Mouse (Mus musculus) embryonic facial prominence, embryonic 14.5 days (tissue): ENCODE data around the gene Adgra1. TPM values are rescaled to one million over a fixed set of nuclear protein-coding genes. Genes with fewer than 3 reads are reported as not detected.
A peak's percentile ranks its signal among the peaks of the same experiment; 100 is the strongest.

Experiments
- ATAC-seq: fragments of 200-750 bp; cut with Nextera tagmentation; 2 replicates; pipeline ENCODE4 v1.8.0; 2017; ENCODE audit warnings: low read depth, moderate number of reproducible peaks, moderate TSS enrichment
- DNase-seq: peaks from one replicate; pipeline ENCODE4 v3.0.0-alpha.2; 2015; ENCODE audit warnings: low spot score
- H3K27ac ChIP-seq: fragments of 300-500 bp; sonication (generic); replicated peaks from 2 replicates; pipeline ENCODE4 v1.5.1; 2014; ENCODE audit warnings: low read depth, mild to moderate bottlenecking, low read length, moderate library complexity
- H3K27me3 ChIP-seq: fragments of 300-500 bp; sonication (generic); replicated peaks from 2 replicates; pipeline ENCODE4 v1.6.1; 2014; ENCODE audit warnings: low read length; ENCODE audit not compliant: control insufficient read depth, insufficient read depth
- H3K36me3 ChIP-seq: fragments of 300-500 bp; sonication (generic); 2 replicates; pipeline ENCODE4 v1.6.1; 2014; ENCODE audit warnings: low read length, mixed read lengths; ENCODE audit not compliant: control insufficient read depth, insufficient read depth
- H3K4me1 ChIP-seq: fragments of 300-500 bp; sonication (generic); 2 replicates; pipeline ENCODE4 v1.6.1; 2014; ENCODE audit warnings: antibody characterized with exemption, low read length; ENCODE audit not compliant: control insufficient read depth, insufficient read depth
- H3K4me2 ChIP-seq: fragments of 300-500 bp; sonication (generic); 2 replicates; pipeline ENCODE4 v1.6.1; 2014; ENCODE audit warnings: low read depth, mild to moderate bottlenecking, low read length, moderate library complexity, mixed read lengths
- H3K4me3 ChIP-seq: fragments of 300-500 bp; sonication (generic); 2 replicates; pipeline ENCODE4 v1.5.1; 2014; ENCODE audit warnings: low read depth, mild to moderate bottlenecking, low read length
- H3K9ac ChIP-seq: fragments of 300-500 bp; sonication (generic); 2 replicates; pipeline ENCODE4 v1.6.1; 2014; ENCODE audit warnings: low read depth, mild to moderate bottlenecking, low read length, moderate library complexity, mixed read lengths
- H3K9me3 ChIP-seq: fragments of 300-500 bp; sonication (generic); 2 replicates; pipeline ENCODE4 v1.6.1; 2016; ENCODE audit warnings: low read length; ENCODE audit not compliant: control insufficient read depth
- WGBS: fragments of 180-500 bp; shearing (Covaris S2); extraction: QIAGEN DNeasy Blood & Tissue Kit; methylation state at CpG from one replicate; pipeline ENCODE4 v1.1.7; 2014; 5-methylcytosine and 5-hydroxymethylcytosine counted together
- polyA plus RNA-seq: library from polyadenylated mRNA; unstranded; fragments of >200 nt; fragmentation: Nextera tagmentation; extraction: Ambion mirVana; gene quantifications from 2 replicates; pipeline ENCODE4 v1.2.1, GENCODE M21; 2014

Gene Adgra1
- polyA plus RNA-seq, 1 experiment from 2014 or later = 0.81 TPM

DNA sequence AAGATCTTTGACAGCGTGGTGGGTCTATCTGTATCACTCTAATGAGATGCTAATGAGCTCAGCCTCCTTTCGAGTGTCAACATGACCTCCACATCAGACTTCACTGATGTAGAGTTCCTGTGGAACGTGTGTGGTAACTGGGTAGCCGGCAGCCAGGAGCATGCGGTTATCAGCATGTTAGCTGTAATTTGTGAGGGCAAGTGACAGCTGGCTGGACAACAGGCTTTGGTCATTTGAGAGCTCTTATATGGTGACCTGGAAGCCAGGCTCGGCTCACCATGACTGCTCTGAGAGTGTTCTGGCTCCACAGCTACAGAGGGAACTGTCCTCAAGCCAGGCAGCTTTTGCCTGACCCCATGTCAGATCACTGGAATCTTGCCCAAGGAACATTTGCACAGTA lies 8.4 kb downstream of the Adgra1 start:
- DNase-seq (no peak), ATAC-seq (no peak)
- Histone ChIP-seq H3K9me3 (no peaks in the 10 kb centered on the region), H3K4me3 (no peak overlapping the region), H3K9ac (no peak overlapping the region), H3K4me2 (no peak overlapping the region), H3K27me3 (no peaks in the 10 kb centered on the region), H3K27ac (no peak overlapping the region), H3K4me1 (no peaks in the 10 kb centered on the region), H3K36me3 (no peaks in the 10 kb centered on the region)
- 65% methylated on average over 6 of the region's 6 CpGs for WGBS

DNA sequence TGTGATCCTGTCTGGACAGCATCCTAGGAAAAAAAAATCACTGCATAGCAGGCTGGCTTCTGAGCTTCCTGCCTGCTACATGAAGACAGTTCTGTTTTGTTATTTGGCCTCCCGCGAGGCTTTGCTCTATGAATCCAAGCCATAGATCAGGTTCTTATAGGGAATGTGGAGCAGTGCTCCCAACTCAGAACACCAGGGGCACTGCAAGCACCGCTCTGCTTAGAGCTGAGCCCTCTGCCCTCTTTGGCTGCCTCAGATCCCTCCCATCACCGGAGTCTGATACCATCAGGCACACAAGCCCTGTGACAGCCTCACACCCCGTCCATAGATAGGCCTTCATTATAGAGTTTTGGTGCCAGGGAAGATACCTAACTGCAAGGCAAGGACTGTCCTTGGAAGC lies 9.2 kb downstream of the Adgra1 start:
- no peak for ATAC-seq
- Histone ChIP-seq H3K27ac (no peak overlapping the region), H3K4me1 (no peaks in the 10 kb centered on the region), H3K4me2 (no peak overlapping the region), H3K9me3 (no peaks in the 10 kb centered on the region), H3K4me3 (no peak overlapping the region), H3K36me3 (no peaks in the 10 kb centered on the region), H3K9ac (no peak overlapping the region), H3K27me3 (no peaks in the 10 kb centered on the region)
- no peak for DNase-seq
- 48% methylated on average over 5 of the region's 5 CpGs for WGBS

DNA sequence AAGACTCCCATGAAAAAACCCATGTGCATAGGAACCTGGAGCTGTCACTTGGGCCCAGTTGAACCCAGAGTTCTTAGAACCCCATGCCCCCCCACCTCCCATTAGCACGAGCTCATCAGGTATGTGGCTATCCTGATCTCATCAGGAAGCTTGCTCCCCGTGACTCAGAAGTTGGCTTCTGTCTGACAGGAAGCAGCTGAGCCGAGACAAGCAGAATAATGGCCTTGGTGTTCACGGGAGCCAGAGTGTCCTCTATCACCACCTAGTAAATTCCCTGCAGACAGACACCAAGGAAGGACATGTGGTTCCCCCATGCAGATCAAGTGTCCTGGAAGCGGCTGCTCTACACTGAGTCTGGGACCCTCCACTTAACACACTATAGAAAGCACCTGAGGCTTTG lies 9.8 kb downstream of the Adgra1 start:
- no peak for DNase-seq
- Histone ChIP-seq H3K36me3 (no peaks in the 10 kb centered on the region), H3K4me3 (no peak overlapping the region), H3K4me1 (no peaks in the 10 kb centered on the region), H3K27me3 (no peaks in the 10 kb centered on the region), H3K27ac (no peak overlapping the region), H3K4me2 (no peak overlapping the region), H3K9ac (no peak overlapping the region), H3K9me3 (no peaks in the 10 kb centered on the region)
- WGBS = 22% methylated on average over 5 of the region's 5 CpGs
- no peak for ATAC-seq

DNA sequence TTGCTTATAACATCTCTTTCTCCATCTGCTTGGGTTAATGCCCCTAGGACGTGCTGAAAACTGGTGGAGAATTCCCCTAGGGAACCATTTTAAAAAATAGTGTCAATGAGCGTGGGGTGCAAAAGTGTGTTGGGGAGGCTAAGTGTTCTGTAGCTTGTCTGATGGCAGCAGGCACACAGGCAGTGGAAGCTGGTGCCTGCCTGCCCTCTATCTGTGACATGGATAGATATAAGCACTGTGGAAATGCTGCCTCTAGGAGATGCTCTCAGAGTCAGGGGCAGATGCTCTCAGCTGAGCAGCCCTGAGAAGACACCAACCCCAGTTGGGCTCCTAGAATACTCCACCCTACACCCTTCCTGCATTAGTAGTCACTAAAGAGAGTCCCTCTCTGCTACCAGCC lies 11.1 kb downstream of the Adgra1 start:
- ATAC-seq = no peak
- DNase-seq = no peak
- H3K4me3 ChIP-seq = no peak overlapping the region
- 82% methylated on average over 2 of the region's 2 CpGs for WGBS
- H3K4me1 ChIP-seq = no peaks in the 10 kb centered on the region
- H3K36me3 ChIP-seq = no peaks in the 10 kb centered on the region
- no peak overlapping the region for H3K27ac ChIP-seq
- H3K9me3 ChIP-seq = no peaks in the 10 kb centered on the region
- no peak overlapping the region for H3K4me2 ChIP-seq
- no peak overlapping the region for H3K9ac ChIP-seq
- no peaks in the 10 kb centered on the region for H3K27me3 ChIP-seq

DNA sequence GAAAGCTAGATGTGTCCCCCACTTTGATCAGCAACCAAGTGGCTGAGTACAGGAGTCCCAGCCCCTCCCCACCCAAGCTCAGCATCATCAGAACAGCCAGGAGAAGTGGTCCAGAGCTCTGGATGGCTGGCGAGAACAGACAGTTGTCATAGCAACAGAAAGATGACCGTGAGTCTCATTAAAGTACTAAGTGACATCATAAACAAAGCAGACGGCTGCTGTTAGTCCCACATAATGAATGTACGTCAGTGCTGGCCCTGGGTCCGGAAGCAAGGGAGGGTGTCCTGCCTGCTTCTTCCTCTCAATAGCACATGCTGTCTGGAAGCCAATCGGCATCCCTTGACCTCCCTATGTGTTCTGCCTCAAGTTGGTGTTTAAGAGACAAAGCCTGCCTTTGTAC lies 16.2 kb downstream of the Adgra1 start:
- Histone ChIP-seq H3K27me3 (no peaks in the 10 kb centered on the region), H3K4me3 (no peak overlapping the region), H3K9ac (no peak overlapping the region), H3K36me3 (no peaks in the 10 kb centered on the region), H3K4me1 (no peaks in the 10 kb centered on the region), H3K4me2 (no peak overlapping the region), H3K9me3 (no peaks in the 10 kb centered on the region), H3K27ac (no peak overlapping the region)
- peak; percentile 33; the same call in 1 of the 2 replicates for ATAC-seq
- peak; percentile 12 for DNase-seq
- WGBS = 24% methylated on average over 6 of the region's 6 CpGs

DNA sequence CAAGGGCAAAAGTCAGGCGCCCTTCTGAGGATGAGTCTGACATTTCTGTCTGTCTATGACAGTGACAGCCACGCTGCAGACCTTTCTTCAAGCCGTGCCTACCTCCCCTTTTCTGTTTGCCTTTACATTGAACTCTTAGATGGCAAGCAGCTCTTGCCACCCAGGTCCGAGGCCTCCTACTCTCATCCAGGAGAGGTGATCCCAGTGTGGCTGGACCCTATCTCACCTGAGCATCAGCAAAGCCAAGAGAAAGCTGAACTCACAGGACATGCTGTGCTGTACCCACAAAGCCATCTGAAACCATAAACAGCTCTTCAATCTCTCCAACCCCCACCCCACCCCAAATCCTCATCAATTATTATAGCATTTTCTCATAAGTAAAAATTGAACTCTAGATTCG lies 16.7 kb downstream of the Adgra1 start:
- Histone ChIP-seq H3K4me3 (no peak overlapping the region), H3K9ac (no peak overlapping the region), H3K4me1 (no peaks in the 10 kb centered on the region), H3K36me3 (no peaks in the 10 kb centered on the region), H3K9me3 (no peaks in the 10 kb centered on the region), H3K4me2 (no peak overlapping the region), H3K27me3 (no peaks in the 10 kb centered on the region), H3K27ac (no peak overlapping the region)
- ATAC-seq = no peak
- DNase-seq = no peak
- 58% methylated on average over 5 of the region's 5 CpGs for WGBS

DNA sequence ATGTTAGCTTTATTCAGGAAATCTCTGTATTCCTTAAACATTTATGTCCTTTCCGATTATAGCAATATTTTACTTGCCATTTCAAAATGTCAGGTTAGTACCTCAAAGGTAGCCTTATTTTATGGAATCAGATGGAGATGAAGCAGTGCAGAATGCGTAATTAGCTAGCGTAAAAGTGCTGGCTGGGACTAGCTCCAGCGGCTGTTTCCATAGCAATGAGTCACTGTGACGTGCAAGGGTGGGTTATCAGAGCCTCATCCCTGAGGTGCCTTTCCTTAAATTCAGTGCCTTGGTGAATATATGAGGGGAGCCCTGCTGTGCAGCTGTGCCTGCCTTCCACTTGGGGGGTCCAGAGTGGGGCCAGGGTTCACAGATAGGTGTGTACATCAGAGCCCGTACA lies 17.1 kb downstream of the Adgra1 start:
- Histone ChIP-seq H3K9ac (no peak overlapping the region), H3K4me1 (no peaks in the 10 kb centered on the region), H3K27ac (no peak overlapping the region), H3K9me3 (no peaks in the 10 kb centered on the region), H3K27me3 (no peaks in the 10 kb centered on the region), H3K36me3 (no peaks in the 10 kb centered on the region), H3K4me2 (no peak overlapping the region), H3K4me3 (no peak overlapping the region)
- no peak for ATAC-seq
- no peak for DNase-seq
- WGBS = 60% methylated on average over 6 of the region's 6 CpGs

DNA sequence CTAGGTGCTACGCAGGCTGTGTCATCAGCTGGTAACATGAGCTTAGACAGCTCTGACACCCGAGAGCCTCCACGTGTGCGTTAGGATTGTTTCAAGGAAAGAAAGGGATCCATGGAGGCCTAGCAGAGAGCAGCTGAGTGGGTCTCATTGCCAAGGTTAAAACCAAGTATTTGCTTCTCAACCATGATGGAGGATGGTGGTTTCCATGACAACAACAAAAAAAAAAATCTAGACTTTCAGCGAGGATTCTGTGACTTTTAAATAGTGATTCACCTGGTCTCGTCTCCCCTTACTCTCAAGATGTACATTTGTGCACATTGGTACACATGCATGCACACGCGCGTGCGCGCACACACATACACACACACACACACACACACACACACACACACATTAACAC lies 21.3 kb downstream of the Adgra1 start:
- Histone ChIP-seq H3K9me3 (no peaks in the 10 kb centered on the region), H3K9ac (no peak overlapping the region), H3K4me2 (no peak overlapping the region), H3K27ac (no peak overlapping the region), H3K4me3 (no peak overlapping the region), H3K27me3 (no peaks in the 10 kb centered on the region), H3K4me1 (no peaks in the 10 kb centered on the region), H3K36me3 (no peaks in the 10 kb centered on the region)
- ATAC-seq (no peak), DNase-seq (peak; percentile 4)
- 72% methylated on average over 11 of the region's 11 CpGs for WGBS

DNA sequence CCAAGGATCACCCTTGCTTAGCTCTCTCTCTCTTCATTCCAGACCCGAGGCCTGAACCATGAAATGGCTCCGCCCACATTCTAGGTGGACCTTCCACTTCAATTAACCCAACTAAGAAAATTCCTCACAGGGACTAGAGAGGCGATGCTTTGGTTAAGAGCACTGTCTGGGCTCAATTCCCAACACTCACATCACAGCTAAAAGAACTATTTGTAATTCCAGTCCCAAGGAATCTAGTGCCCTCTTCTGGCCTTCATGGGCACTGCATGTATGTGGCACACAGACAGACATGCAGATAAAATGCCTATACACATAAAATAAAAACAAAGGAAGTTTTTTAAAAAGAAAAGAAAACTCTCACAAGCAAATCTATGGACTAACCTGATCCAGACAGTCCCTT lies 27.4 kb downstream of the Adgra1 start:
- Histone ChIP-seq H3K27me3 (no peaks in the 10 kb centered on the region), H3K4me3 (no peak overlapping the region), H3K27ac (no peak overlapping the region), H3K9me3 (no peaks in the 10 kb centered on the region), H3K36me3 (no peaks in the 10 kb centered on the region), H3K4me1 (no peaks in the 10 kb centered on the region), H3K9ac (no peak overlapping the region), H3K4me2 (no peak overlapping the region)
- ATAC-seq = no peak
- WGBS = 27% methylated on average over 3 of the region's 3 CpGs
- peak; percentile 51 for DNase-seq
